Mouse (Mus musculus): ENCODE results near the gene Spry2. TPM values are rescaled to one million over a fixed set of nuclear protein-coding genes. Genes with fewer than 3 reads are reported as not detected.

Spry2 gene
- polyA plus RNA-seq, 1 experiment from 2014 or later, result 24.4 TPM

- Histone ChIP-seq H3K4me2 (ENCODE audit: low read depth, low read length, severe bottlenecking) (peak overlapping the region; percentile 52), H3K9ac (ENCODE audit: low read length) (peak overlapping the region; percentile 17; the same call in 1 of the 2 replicates), H3K36me3 (ENCODE audit: control insufficient read depth, insufficient read depth, low read length) (no peaks in the 10 kb centered on the region), H3K4me3 (ENCODE audit: low read depth, low read length) (peak overlapping the region; percentile 16), H3K27me3 (ENCODE audit: control insufficient read depth, insufficient read depth, low read length) (0 out of 2 replicates have a peak, but pooled peaks cover 2% of the 10 kb centered on the region), H3K4me1 (replicated peaks; ENCODE audit: control insufficient read depth, insufficient read depth, low read length) (peaks cover 13% of the 10 kb centered on the region; the same call in 1 of the 2 replicates), H3K27ac (ENCODE audit: low read depth, low read length) (no peak overlapping the region), H3K9me3 (ENCODE audit: control insufficient read depth, low read length) (no peaks in the 10 kb centered on the region)
- ATAC-seq (replicated peaks; ENCODE audit: low FRiP score), result peak; percentile 69
- 2% methylated on average over 23 of the region's 23 CpGs for WGBS
- peak; percentile 80 for DNase-seq (ENCODE audit: low spot score)
These were observed 24.0 kb upstream of the Spry2 start for GRCm38 (mm10) chr14:105920395-105921216.

GRCm38 (mm10) chr14:105907216-105907615, 10.6 kb upstream of the Spry2 start:
- Histone ChIP-seq H3K4me3 (ENCODE audit: low read depth, low read length) (no peak overlapping the region), H3K9me3 (ENCODE audit: control insufficient read depth, low read length) (no peaks in the 10 kb centered on the region), H3K27ac (ENCODE audit: low read depth, low read length) (no peak overlapping the region), H3K27me3 (ENCODE audit: control insufficient read depth, insufficient read depth, low read length) (no peaks in the 10 kb centered on the region), H3K4me2 (ENCODE audit: low read depth, low read length, severe bottlenecking) (no peak overlapping the region), H3K36me3 (ENCODE audit: control insufficient read depth, insufficient read depth, low read length) (no peaks in the 10 kb centered on the region), H3K4me1 (replicated peaks; ENCODE audit: control insufficient read depth, insufficient read depth, low read length) (no peaks in the 10 kb centered on the region), H3K9ac (ENCODE audit: low read length) (no peak overlapping the region)
- no peak for DNase-seq (ENCODE audit: low spot score)
- WGBS, result 81% methylated on average over 6 of the region's 6 CpGs
- ATAC-seq (replicated peaks; ENCODE audit: low FRiP score), result no peak

- DNase-seq (ENCODE audit: low spot score) (no peak), ATAC-seq (replicated peaks; ENCODE audit: low FRiP score) (0 out of 2 replicates have a peak, but pooled peaks have one; percentile 36)
- no peaks in the 10 kb centered on the region for H3K9me3 ChIP-seq (ENCODE audit: control insufficient read depth, low read length)
- H3K9ac ChIP-seq (ENCODE audit: low read length), result no peak overlapping the region
- no peaks in the 10 kb centered on the region for H3K4me1 ChIP-seq (replicated peaks; ENCODE audit: control insufficient read depth, insufficient read depth, low read length)
- WGBS, result 90% methylated on average over 5 of the region's 5 CpGs
- no peaks in the 10 kb centered on the region for H3K27me3 ChIP-seq (ENCODE audit: control insufficient read depth, insufficient read depth, low read length)
- H3K4me3 ChIP-seq (ENCODE audit: low read depth, low read length), result no peak overlapping the region
- H3K36me3 ChIP-seq (ENCODE audit: control insufficient read depth, insufficient read depth, low read length), result no peaks in the 10 kb centered on the region
- no peak overlapping the region for H3K27ac ChIP-seq (ENCODE audit: low read depth, low read length)
- no peak overlapping the region for H3K4me2 ChIP-seq (ENCODE audit: low read depth, low read length, severe bottlenecking)
These were observed 9.3 kb upstream of the Spry2 start for GRCm38 (mm10) chr14:105905935-105906334.

- H3K27ac ChIP-seq (ENCODE audit: low read depth, low read length), result no peak overlapping the region
- no peak overlapping the region for H3K4me2 ChIP-seq (ENCODE audit: low read depth, low read length, severe bottlenecking)
- H3K27me3 ChIP-seq (ENCODE audit: control insufficient read depth, insufficient read depth, low read length), result no peaks in the 10 kb centered on the region
- ATAC-seq (replicated peaks; ENCODE audit: low FRiP score) (no peak), DNase-seq (ENCODE audit: low spot score) (no peak)
- H3K9ac ChIP-seq (ENCODE audit: low read length), result no peak overlapping the region
- H3K4me1 ChIP-seq (replicated peaks; ENCODE audit: control insufficient read depth, insufficient read depth, low read length), result no peaks in the 10 kb centered on the region
- H3K9me3 ChIP-seq (ENCODE audit: control insufficient read depth, low read length), result no peaks in the 10 kb centered on the region
- no peaks in the 10 kb centered on the region for H3K36me3 ChIP-seq (ENCODE audit: control insufficient read depth, insufficient read depth, low read length)
- 94% methylated on average over 4 of the region's 4 CpGs for WGBS
- no peak overlapping the region for H3K4me3 ChIP-seq (ENCODE audit: low read depth, low read length)
These were observed 8.9 kb upstream of the Spry2 start for GRCm38 (mm10) chr14:105905509-105905908.

DNA sequence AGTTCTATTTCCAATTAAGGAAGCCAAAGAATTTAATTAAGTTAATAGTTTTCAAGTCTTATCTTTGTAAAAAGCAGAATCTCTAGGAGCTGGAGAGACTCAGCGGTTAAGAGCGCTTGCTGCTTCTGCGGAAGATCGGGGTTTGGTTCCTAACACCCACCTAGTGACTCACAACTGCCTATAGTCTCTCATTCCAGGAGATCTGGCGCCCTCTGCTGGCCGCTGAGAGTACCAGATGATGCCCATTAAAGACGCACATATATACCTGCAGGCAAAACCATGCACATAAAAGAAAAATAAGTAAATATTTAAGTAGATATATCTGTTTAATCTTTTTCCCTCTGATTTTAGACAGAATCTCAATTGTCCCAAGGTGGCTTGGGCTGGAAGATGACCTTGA, 6.2 kb upstream of the Spry2 start:
- H3K27ac ChIP-seq (ENCODE audit: low read depth, low read length), result no peak overlapping the region
- ATAC-seq (replicated peaks; ENCODE audit: low FRiP score), result no peak
- 82% methylated on average over 7 of the region's 7 CpGs for WGBS
- no peaks in the 10 kb centered on the region for H3K9me3 ChIP-seq (ENCODE audit: control insufficient read depth, low read length)
- H3K9ac ChIP-seq (ENCODE audit: low read length), result no peak overlapping the region
- H3K36me3 ChIP-seq (ENCODE audit: control insufficient read depth, insufficient read depth, low read length), result no peaks in the 10 kb centered on the region
- H3K4me1 ChIP-seq (replicated peaks; ENCODE audit: control insufficient read depth, insufficient read depth, low read length), result no peaks in the 10 kb centered on the region; the same call in 1 of the 2 replicates
- DNase-seq (ENCODE audit: low spot score), result peak; percentile 61
- no peaks in the 10 kb centered on the region for H3K27me3 ChIP-seq (ENCODE audit: control insufficient read depth, insufficient read depth, low read length)
- no peak overlapping the region for H3K4me3 ChIP-seq (ENCODE audit: low read depth, low read length)
- H3K4me2 ChIP-seq (ENCODE audit: low read depth, low read length, severe bottlenecking), result no peak overlapping the region

DNA sequence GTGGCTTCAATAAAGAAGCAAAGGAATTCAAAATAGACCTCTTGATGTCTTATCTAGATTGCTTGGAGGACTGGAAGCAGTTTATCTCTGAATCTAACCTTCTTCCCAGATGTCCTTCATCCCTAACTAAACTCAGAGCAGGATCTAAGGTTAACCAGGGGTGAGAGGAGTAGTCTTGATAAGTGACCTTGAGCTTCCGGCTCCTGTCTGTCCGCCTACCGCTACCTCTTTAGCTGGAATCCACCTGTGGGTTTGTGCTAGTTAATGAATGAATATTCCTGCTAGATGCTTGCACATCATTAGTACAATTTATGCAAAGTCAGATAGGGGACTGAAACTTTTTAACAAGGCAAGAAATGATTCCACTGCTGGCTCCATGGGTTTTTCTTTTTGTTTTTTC, 4.2 kb upstream of the Spry2 start:
- Histone ChIP-seq H3K9me3 (ENCODE audit: control insufficient read depth, low read length) (no peaks in the 10 kb centered on the region), H3K27me3 (ENCODE audit: control insufficient read depth, insufficient read depth, low read length) (no peaks in the 10 kb centered on the region), H3K36me3 (ENCODE audit: control insufficient read depth, insufficient read depth, low read length) (no peaks in the 10 kb centered on the region), H3K4me2 (ENCODE audit: low read depth, low read length, severe bottlenecking) (no peak overlapping the region), H3K27ac (ENCODE audit: low read depth, low read length) (no peak overlapping the region), H3K4me1 (replicated peaks; ENCODE audit: control insufficient read depth, insufficient read depth, low read length) (no peaks in the 10 kb centered on the region; the same call in 1 of the 2 replicates), H3K4me3 (ENCODE audit: low read depth, low read length) (no peak overlapping the region), H3K9ac (ENCODE audit: low read length) (no peak overlapping the region)
- no peak for ATAC-seq (replicated peaks; ENCODE audit: low FRiP score)
- DNase-seq (ENCODE audit: low spot score), result no peak
- 89% methylated on average over 3 of the region's 3 CpGs for WGBS

GRCm38 (mm10) chr14:105899116-105899515, 2.5 kb upstream of the Spry2 start:
- ATAC-seq (replicated peaks; ENCODE audit: low FRiP score), result no peak
- H3K27me3 ChIP-seq (ENCODE audit: control insufficient read depth, insufficient read depth, low read length), result no peaks in the 10 kb centered on the region
- peak overlapping the region; percentile 79 for H3K4me3 ChIP-seq (ENCODE audit: low read depth, low read length)
- no peaks in the 10 kb centered on the region for H3K9me3 ChIP-seq (ENCODE audit: control insufficient read depth, low read length)
- 0 out of 2 replicates have a peak overlapping the region, but pooled peaks have one; percentile 98 for H3K27ac ChIP-seq (ENCODE audit: low read depth, low read length)
- no peaks in the 10 kb centered on the region; the same call in 1 of the 2 replicates for H3K4me1 ChIP-seq (replicated peaks; ENCODE audit: control insufficient read depth, insufficient read depth, low read length)
- H3K36me3 ChIP-seq (ENCODE audit: control insufficient read depth, insufficient read depth, low read length), result no peaks in the 10 kb centered on the region
- 3% methylated on average over 11 of the region's 11 CpGs for WGBS
- H3K9ac ChIP-seq (ENCODE audit: low read length), result peak overlapping the region; percentile 94
- H3K4me2 ChIP-seq (ENCODE audit: low read depth, low read length, severe bottlenecking), result peak overlapping the region; percentile 84
- DNase-seq (ENCODE audit: low spot score), result peak; percentile 61

- WGBS, result under 1% methylated on average over 58 of the region's 58 CpGs
- Histone ChIP-seq H3K4me1 (replicated peaks; ENCODE audit: control insufficient read depth, insufficient read depth, low read length) (no peaks in the 10 kb centered on the region; the same call in 1 of the 2 replicates), H3K9ac (ENCODE audit: low read length) (peak overlapping the region; percentile 94), H3K27ac (ENCODE audit: low read depth, low read length) (peak overlapping the region; percentile 98), H3K4me2 (ENCODE audit: low read depth, low read length, severe bottlenecking) (peak overlapping the region; percentile 84), H3K9me3 (ENCODE audit: control insufficient read depth, low read length) (no peaks in the 10 kb centered on the region), H3K27me3 (ENCODE audit: control insufficient read depth, insufficient read depth, low read length) (no peaks in the 10 kb centered on the region), H3K36me3 (ENCODE audit: control insufficient read depth, insufficient read depth, low read length) (no peaks in the 10 kb centered on the region), H3K4me3 (ENCODE audit: low read depth, low read length) (peak overlapping the region; percentile 79)
- DNase-seq (ENCODE audit: low spot score) (peak; percentile 95), ATAC-seq (replicated peaks; ENCODE audit: low FRiP score) (peak; percentile 29)
These were observed 1.9 kb upstream of the Spry2 start for GRCm38 (mm10) chr14:105898266-105899111.

Measured in forebrain, embryonic 11.5 days (tissue).